Mouse (Mus musculus) c-Kit-negative CD71-positive TER-119-positive erythroid progenitor cells, embryonic 14.5 days (primary cell): ENCODE data around the gene Cxcl3.

Experiments
- DNase-seq: peaks from one replicate; pipeline ENCODE4 v3.0.0-alpha.2; 2013; ENCODE audit warnings: low read depth, low spot score

Gene Cxcl3

GRCm38 (mm10) chr5:90785659-90786588 lies at the start of gene Cxcl3:
TSS of gene Cxcl3 (plus strand) at chr5:90786103.
- DNase-seq: no peak

- DNase-seq: no peak
These were observed 43.9 kb upstream of the Cxcl3 start for GRCm38 (mm10) chr5:90742029-90742428.

GRCm38 (mm10) chr5:90753934-90754333 lies 32.0 kb upstream of the Cxcl3 start:
- DNase-seq: no peak

- no peak for DNase-seq
These were observed 27.8 kb upstream of the Cxcl3 start for GRCm38 (mm10) chr5:90758020-90758605.

- DNase-seq: no peak
These were observed 26.5 kb upstream of the Cxcl3 start, which contains the start of gene Cxcl5 for GRCm38 (mm10) chr5:90759077-90760065. TSS of gene Cxcl5 (plus strand) at chr5:90759360.

- no peak for DNase-seq
These were observed 25.6 kb upstream of the Cxcl3 start for GRCm38 (mm10) chr5:90760303-90760702.

- no peak for DNase-seq
These were observed 25.1 kb upstream of the Cxcl3 start for GRCm38 (mm10) chr5:90760844-90761243.

GRCm38 (mm10) chr5:90761834-90762233 lies 24.1 kb upstream of the Cxcl3 start:
- no peak for DNase-seq

GRCm38 (mm10) chr5:90763912-90764665 lies 21.8 kb upstream of the Cxcl3 start:
- no peak for DNase-seq

GRCm38 (mm10) chr5:90765821-90766606 lies 19.9 kb upstream of the Cxcl3 start:
- no peak for DNase-seq

GRCm38 (mm10) chr5:90768218-90768617 lies 17.7 kb upstream of the Cxcl3 start, which contains the start of gene Ppbp:
TSS of gene Ppbp (plus strand) at chr5:90768518.
- DNase-seq: no peak

- DNase-seq: no peak
These were observed 14.5 kb upstream of the Cxcl3 start for GRCm38 (mm10) chr5:90771369-90771768.

- DNase-seq: no peak
These were observed 13.8 kb upstream of the Cxcl3 start, which contains the start of gene Pf4 for GRCm38 (mm10) chr5:90771880-90772653. TSS of gene Pf4 (plus strand) at chr5:90772435.

- DNase-seq: no peak
These were observed 10.3 kb upstream of the Cxcl3 start for GRCm38 (mm10) chr5:90775562-90775961.

GRCm38 (mm10) chr5:90777621-90778020 lies 8.3 kb upstream of the Cxcl3 start:
- DNase-seq: no peak

GRCm38 (mm10) chr5:90778856-90779255 lies 7.0 kb upstream of the Cxcl3 start:
- no peak for DNase-seq

GRCm38 (mm10) chr5:90783697-90784096 lies 2.2 kb upstream of the Cxcl3 start:
- DNase-seq: no peak

- no peak for DNase-seq
These were observed 2.2 kb downstream of the Cxcl3 start for GRCm38 (mm10) chr5:90788114-90788513.
